Mouse (Mus musculus): ENCODE measurements around the gene Ndufab1. TPM values are rescaled to one million over a fixed set of nuclear protein-coding genes. Genes with fewer than 3 reads are reported as not detected.

Ndufab1 gene
- total and polyA plus RNA-seq, 3 experiments, result 119 to 452 (median 172) TPM

GRCm38 (mm10) chr7:122099222-122099621 lies 2.5 kb downstream of the Ndufab1 start (continued):
- TF ChIP-seq MAX (IDR thresholded peaks at IDR 0.05; ENCODE audit: low read length) (no peak), SIN3A (IDR thresholded peaks at IDR 0.05; ENCODE audit: low read length) (0 out of 2 replicates have a peak, but pooled peaks have one; percentile 12)

GRCm38 (mm10) chr7:122098009-122098408 lies 3.7 kb downstream of the Ndufab1 start:
- peaks cover 25% of the 10 kb centered on the region for H3K79me2 ChIP-seq (ENCODE audit: control insufficient read depth, insufficient read depth, low read length, poor library complexity)
- no peak for DNase-seq (ENCODE audit: low read depth, low spot score)
- no peaks in the 10 kb centered on the region for H3K27me3 ChIP-seq (ENCODE audit: control insufficient read depth in 1 of 2, insufficient read depth in 2 of 2, low read length in 2 of 2)
- H3K4me1 ChIP-seq (ENCODE audit: control insufficient read depth in 1 of 2, insufficient read depth in 2 of 2, low read length in 2 of 2), result peaks cover 4 to 17% of the 10 kb centered on the region in 2 experiments; a peak in 3 of 4 replicates
- H3K9me3 ChIP-seq (replicated peaks; ENCODE audit: insufficient read depth, low read length), result no peaks in the 10 kb centered on the region
- H3K27ac ChIP-seq (ENCODE audit: control insufficient read depth, low read depth, low read length), result no peak overlapping the region
- TF ChIP-seq MXI1 (IDR thresholded peaks at IDR 0.05; ENCODE audit: low read depth, low read length), result no peak
- TF ChIP-seq MAFK (IDR thresholded peaks at IDR 0.05; ENCODE audit: borderline replicate concordance, low read depth, low read length), result no peak
- no peak for TF ChIP-seq POLR2A (IDR thresholded peaks at IDR 0.05; ENCODE audit: control insufficient read depth in 1 of 2, insufficient read depth in 1 of 2, low read depth in 1 of 2, low read length in 2 of 2, poor library complexity in 1 of 2)
- TF ChIP-seq HCFC1 (IDR thresholded peaks at IDR 0.05; ENCODE audit: low read depth, low read length), result no peak
- no peak for TF ChIP-seq MAX (IDR thresholded peaks at IDR 0.05; ENCODE audit: low read length)
- TF ChIP-seq MYC (IDR thresholded peaks at IDR 0.05; ENCODE audit: low read depth, low read length), result no peak
- no peak for TF ChIP-seq KAT2A (conservative IDR thresholded peaks at IDR 0.05; ENCODE audit: low read depth, low read length)
- TF ChIP-seq RCOR1 (IDR thresholded peaks at IDR 0.05; ENCODE audit: low read depth, low read length), result no peak
- peaks cover 16 to 23% of the 10 kb centered on the region in 2 experiments for H3K36me3 ChIP-seq (ENCODE audit: control insufficient read depth in 1 of 2, insufficient read depth in 2 of 2, low read length in 2 of 2)
- H3K4me3 ChIP-seq (ENCODE audit: control insufficient read depth in 1 of 2, insufficient read depth in 1 of 2, low read depth in 2 of 2, low read length in 2 of 2), result no peak overlapping the region
- H3K9ac ChIP-seq (ENCODE audit: control insufficient read depth, low read depth, low read length, poor library complexity, severe bottlenecking), result no peak overlapping the region

- Histone ChIP-seq H3K4me1 (ENCODE audit: control insufficient read depth in 1 of 2, insufficient read depth in 2 of 2, low read length in 2 of 2) (peaks cover 0 to 2% of the 10 kb centered on the region in 2 experiments; a peak in 2 of 4 replicates), H3K9me3 (replicated peaks; ENCODE audit: insufficient read depth, low read length) (no peaks in the 10 kb centered on the region), H3K27ac (ENCODE audit: control insufficient read depth, low read depth, low read length) (no peak overlapping the region), H3K36me3 (ENCODE audit: control insufficient read depth in 1 of 2, insufficient read depth in 2 of 2, low read length in 2 of 2) (peaks cover 2 to 38% of the 10 kb centered on the region in 2 experiments; a peak in 3 of 4 replicates), H3K9ac (ENCODE audit: control insufficient read depth, low read depth, low read length, poor library complexity, severe bottlenecking) (no peak overlapping the region), H3K79me2 (ENCODE audit: control insufficient read depth, insufficient read depth, low read length, poor library complexity) (peaks cover 7% of the 10 kb centered on the region), H3K4me3 (ENCODE audit: control insufficient read depth in 1 of 2, insufficient read depth in 1 of 2, low read depth in 2 of 2, low read length in 2 of 2) (no peak overlapping the region), H3K27me3 (ENCODE audit: control insufficient read depth in 1 of 2, insufficient read depth in 2 of 2, low read length in 2 of 2) (no peaks in the 10 kb centered on the region)
- no peak for TF ChIP-seq POLR2AphosphoS5 (IDR thresholded peaks at IDR 0.05; ENCODE audit: borderline replicate concordance, low read depth, low read length)
- TF ChIP-seq SMC3 (IDR thresholded peaks at IDR 0.05; ENCODE audit: low read depth, low read length), result no peak
- peak; percentile 12; the same call in 1 of the 2 replicates for TF ChIP-seq RAD21 (IDR thresholded peaks at IDR 0.05; ENCODE audit: low read depth, low read length)
- peak in 1 of 3 experiments; percentile 43; a peak in 2 of 6 replicates for TF ChIP-seq CTCF (IDR thresholded peaks at IDR 0.05 in 2 of 3, conservative IDR thresholded peaks at IDR 0.05 in 1 of 3; ENCODE audit: control insufficient read depth in 1 of 3, insufficient read depth in 1 of 3, low read depth in 2 of 3, low read length in 3 of 3, poor library complexity in 1 of 3, severe bottlenecking in 1 of 3)
- TF ChIP-seq SIN3A (IDR thresholded peaks at IDR 0.05; ENCODE audit: low read length), result 0 out of 2 replicates have a peak, but pooled peaks have one; percentile 18
- no peak for TF ChIP-seq RCOR1 (IDR thresholded peaks at IDR 0.05; ENCODE audit: low read depth, low read length)
- DNase-seq (ENCODE audit: low read depth, low spot score), result peak; percentile 71
These were observed 6.9 kb downstream of the Ndufab1 start for GRCm38 (mm10) chr7:122094564-122095330.
